Mouse (Mus musculus) kidney, adult 2 months (tissue): ENCODE data around the gene Ttc28.

ENCODE experiments used
- CTCF ChIP-seq: fragments of 200-500 bp; conservative IDR thresholded peaks from 2 replicates; pipeline ENCODE4 v1.5.1; 2011; ENCODE audit warnings: low read depth, mild to moderate bottlenecking, control low read depth, low read length, moderate library complexity, mixed read lengths; ENCODE audit not compliant: insufficient read depth, insufficient read length
- POLR2A ChIP-seq: fragments of 200-500 bp; IDR thresholded peaks from one replicate; pipeline ENCODE4 v1.6.1; 2011; ENCODE audit warnings: low read depth, low read length, control low read depth

- TF ChIP-seq POLR2A (no peak), CTCF (no peak)
Observed at GRCm38 (mm10) chr5:111200167-111200840, 320.7 kb downstream of the Ttc28 start.
